Mouse (Mus musculus) spleen, postnatal 0 days (tissue): ENCODE results near the gene Olfr1012. TPM values are rescaled to one million over a fixed set of nuclear protein-coding genes. Genes with fewer than 3 reads are reported as not detected.

ENCODE experiments used
- polyA plus RNA-seq: library from polyadenylated mRNA; unstranded; fragments of >200 nt; fragmentation: Nextera tagmentation; extraction: Ambion mirVana; gene quantifications from 2 replicates; pipeline ENCODE4 v1.2.1, GENCODE M21; 2015

Gene Olfr1012
- not detected in 2 replicates for polyA plus RNA-seq

GRCm38 (mm10) chr2:85762666-85763065, at the start of gene Olfr1012:
Olfr1012 (minus strand) TSS chr2:85762766.

GRCm38 (mm10) chr2:85802444-85802843, 39.9 kb upstream of the Olfr1012 start, which contains the start of gene Olfr1016:
Olfr1016 (minus strand) TSS chr2:85802544.

DNA sequence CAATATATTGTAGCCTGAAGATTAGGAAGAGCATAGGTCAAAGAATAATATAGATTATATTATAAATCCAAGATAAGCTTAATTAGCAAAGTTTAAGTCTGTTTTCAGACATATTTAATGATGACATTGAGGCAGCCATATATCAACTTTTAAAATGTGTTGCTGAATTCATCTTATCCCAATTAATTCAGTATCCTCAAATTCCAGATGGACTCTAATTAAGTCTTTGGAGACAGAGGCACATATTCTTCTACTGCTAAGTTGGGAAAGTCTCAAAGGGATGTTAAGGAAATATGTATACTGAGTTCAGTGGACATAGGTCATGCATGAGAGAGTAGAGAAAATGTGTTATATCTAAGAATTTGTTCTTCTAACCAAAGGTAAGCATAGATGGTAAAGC, 19.2 kb upstream of the Olfr1012 start, which contains the start of gene Olfr1015:
Gene Olfr1015, plus strand, starts transcription at position 301 of the 400 bp plus-strand sequence.

GRCm38 (mm10) chr2:85772413-85772812, 9.8 kb upstream of the Olfr1012 start, which contains the start of gene Olfr1014:
Olfr1014 (plus strand) TSS chr2:85772713.

DNA sequence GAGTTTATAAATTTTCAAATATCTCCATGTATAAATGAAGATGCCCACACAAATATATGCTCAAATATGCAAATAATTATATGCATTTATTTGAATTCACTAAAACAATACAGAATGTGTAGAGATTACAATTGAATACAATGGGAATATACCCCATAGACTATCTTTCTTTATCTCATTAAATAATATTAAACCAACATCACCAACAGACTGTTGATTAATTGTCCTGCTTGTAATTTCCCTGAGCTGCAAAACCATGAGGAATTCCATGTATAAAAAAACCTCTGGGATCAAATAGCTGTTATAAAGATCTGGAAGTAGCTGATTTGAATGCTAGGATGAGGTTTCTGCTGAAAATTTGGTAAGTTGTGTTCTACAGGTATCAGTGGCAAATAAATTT, 4.2 kb upstream of the Olfr1012 start, which contains the start of gene Olfr1013:
Gene Olfr1013, plus strand, starts transcription at position 301 of the 400 bp plus-strand sequence.

DNA sequence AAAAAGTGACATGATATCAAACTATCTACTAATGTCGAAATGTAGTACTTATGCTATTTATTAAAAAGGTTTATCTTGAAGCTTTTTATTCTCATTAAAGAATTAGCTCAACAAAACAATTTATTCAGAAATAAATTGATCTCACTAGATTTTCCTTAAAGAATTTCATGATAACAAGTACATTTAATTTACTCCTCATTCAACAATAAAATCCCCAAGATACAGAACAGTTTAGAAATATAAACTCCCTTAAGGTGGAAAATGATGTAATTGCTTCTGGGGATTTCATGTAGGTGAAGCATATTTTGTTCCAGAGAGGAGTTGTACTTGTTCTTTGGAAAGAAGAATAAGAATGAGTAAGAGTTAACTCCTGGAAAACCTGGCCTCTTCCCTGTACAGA, 47.4 kb downstream of the Olfr1012 start, which contains the start of gene Olfr1009:
Gene Olfr1009, plus strand, starts transcription at position 301 of the 400 bp plus-strand sequence.

Other genes starting within 250 kb of the Olfr1012 start
- gene 4833423E24Rik, start 243.7 kb downstream of the Olfr1012 start, polyA plus RNA-seq = 0.05 TPM in 1 of 2 replicates, not detected in the other
- gene Olfr996, start 183.6 kb downstream of the Olfr1012 start, polyA plus RNA-seq = not detected in 2 replicates
- gene Olfr998, start 173.8 kb downstream of the Olfr1012 start, polyA plus RNA-seq = not detected in 2 replicates
- not detected in 2 replicates for gene Olfr1000, start 150.9 kb downstream of the Olfr1012 start, polyA plus RNA-seq
- gene Olfr1002, start 112.1 kb downstream of the Olfr1012 start, polyA plus RNA-seq = not detected in 2 replicates
- gene Olfr154, start 98.3 kb downstream of the Olfr1012 start, polyA plus RNA-seq = not detected in 2 replicates
- not detected in 2 replicates for gene Olfr1006, start 84.0 kb downstream of the Olfr1012 start, polyA plus RNA-seq
- not detected in 2 replicates for gene Olfr1008, start 73.3 kb downstream of the Olfr1012 start, polyA plus RNA-seq
- not detected in 2 replicates for gene Olfr1009, start 47.3 kb downstream of the Olfr1012 start, polyA plus RNA-seq
- gene Olfr1013, start 4.3 kb upstream of the Olfr1012 start, polyA plus RNA-seq = not detected in 2 replicates
- gene Olfr1014, start 9.9 kb upstream of the Olfr1012 start, polyA plus RNA-seq = not detected in 2 replicates
- not detected in 2 replicates for gene Olfr1015, start 19.3 kb upstream of the Olfr1012 start, polyA plus RNA-seq
- not detected in 2 replicates for gene Olfr1016, start 39.8 kb upstream of the Olfr1012 start, polyA plus RNA-seq
- gene Olfr1018, start 55.7 kb upstream of the Olfr1012 start, polyA plus RNA-seq = not detected in 2 replicates
- gene Olfr1019, start 82.7 kb upstream of the Olfr1012 start, polyA plus RNA-seq = not detected in 2 replicates
- gene Olfr1020, start 84.3 kb upstream of the Olfr1012 start, polyA plus RNA-seq = not detected in 2 replicates
- gene Olfr1022, start 105.8 kb upstream of the Olfr1012 start, polyA plus RNA-seq = not detected in 2 replicates
- gene Olfr1023, start 122.9 kb upstream of the Olfr1012 start, polyA plus RNA-seq = not detected in 2 replicates
- not detected in 2 replicates for gene Olfr1024, start 142.3 kb upstream of the Olfr1012 start, polyA plus RNA-seq
- not detected in 2 replicates for gene Olfr1025-ps1, start 152.4 kb upstream of the Olfr1012 start, polyA plus RNA-seq
- gene Olfr1026, start 158.8 kb upstream of the Olfr1012 start, polyA plus RNA-seq = not detected in 2 replicates
- not detected in 2 replicates for gene Olfr1028, start 187.7 kb upstream of the Olfr1012 start, polyA plus RNA-seq
- gene Olfr1029, start 211.1 kb upstream of the Olfr1012 start, polyA plus RNA-seq = not detected in 2 replicates
- not detected in 2 replicates for gene Olfr1030, start 216.5 kb upstream of the Olfr1012 start, polyA plus RNA-seq
- gene Olfr1031, start 227.5 kb upstream of the Olfr1012 start, polyA plus RNA-seq = not detected in 2 replicates
- gene Olfr1032, start 242.8 kb upstream of the Olfr1012 start, polyA plus RNA-seq = not detected in 2 replicates